Mouse (Mus musculus): Measurements from ENCODE around the gene Calcoco1.

DNA sequence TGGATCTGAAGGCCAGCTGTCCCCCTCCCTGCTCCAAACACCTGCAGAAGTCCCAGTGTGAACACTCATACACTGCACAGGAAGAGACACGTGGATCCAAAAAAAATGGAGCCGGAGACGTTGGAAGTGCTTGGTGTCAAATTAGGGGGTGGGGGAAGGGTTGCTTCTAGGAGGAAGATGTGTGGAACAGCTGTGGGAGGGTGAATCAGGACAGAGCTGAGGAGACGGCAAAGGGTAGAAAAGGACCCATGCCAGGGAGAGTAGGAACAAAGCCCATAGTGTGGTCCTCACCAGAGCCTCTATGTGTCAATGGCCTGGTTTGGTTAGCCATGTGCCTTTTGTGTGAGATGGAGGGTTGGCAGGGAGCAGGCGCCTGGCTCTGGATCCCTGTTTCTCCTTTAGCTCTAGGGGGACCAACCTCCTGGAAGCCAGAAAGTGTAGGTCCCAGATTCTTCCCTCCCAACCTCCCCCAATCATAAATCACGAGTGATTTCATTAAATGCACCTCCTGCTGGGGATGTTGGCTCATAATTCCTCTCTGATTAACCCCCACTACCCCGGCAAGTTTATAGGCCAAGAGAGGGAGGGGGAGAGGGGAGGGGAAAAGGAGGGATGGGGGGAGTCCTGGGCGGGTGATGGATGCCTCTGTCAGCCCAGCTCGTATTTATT lies 16.6 kb downstream of the Calcoco1 start:
- no peak for TF ChIP-seq HCFC1 (IDR thresholded peaks at IDR 0.05; ENCODE audit: borderline replicate concordance, insufficient read depth, low read length)
- no peak for TF ChIP-seq ZC3H11A (IDR thresholded peaks at IDR 0.05; ENCODE audit: borderline replicate concordance, low read depth, low read length)
- no peak for TF ChIP-seq ZNF384 (IDR thresholded peaks at IDR 0.05; ENCODE audit: low read depth, low read length)
- no peak for TF ChIP-seq CHD2 (IDR thresholded peaks at IDR 0.05; ENCODE audit: low read depth, low read length)
